Mouse (Mus musculus) myocyte (in vitro differentiated cells): ENCODE results near the gene 4930578C19Rik. TPM values are rescaled to one million over a fixed set of nuclear protein-coding genes. Genes with fewer than 3 reads are reported as not detected.

Source experiments
- H3K27me3 ChIP-seq: one replicate; pipeline ENCODE4 v1.6.1; 2011; ENCODE audit not compliant: control insufficient read depth, insufficient read depth, insufficient read length
- H3K36me3 ChIP-seq: one replicate; pipeline ENCODE4 v1.6.1; 2011; ENCODE audit not compliant: control insufficient read depth, insufficient read depth
- H3K4me2 ChIP-seq: one replicate; pipeline ENCODE4 v1.6.1; 2011; ENCODE audit warnings: low read depth, control low read depth
- H3K4me3 ChIP-seq: one replicate; pipeline ENCODE4 v1.5.1; 2011; ENCODE audit warnings: mild to moderate bottlenecking, control low read depth, moderate library complexity
- H3K79me2 ChIP-seq: one replicate; pipeline ENCODE4 v1.6.1; 2011; ENCODE audit not compliant: control insufficient read depth, insufficient read depth
- H3ac ChIP-seq: one replicate; pipeline ENCODE4 v1.6.1; 2011; ENCODE audit not compliant: control insufficient read depth, insufficient read length
- CEBPB ChIP-seq: IDR thresholded peaks from 2 replicates; pipeline ENCODE4 v1.6.1; 2011; ENCODE audit warnings: mild to moderate bottlenecking, moderate library complexity; ENCODE audit not compliant: poor library complexity, insufficient read depth, severe bottlenecking
- E2F4 ChIP-seq: IDR thresholded peaks from one replicate; pipeline ENCODE4 v1.6.1; 2011; ENCODE audit warnings: mild to moderate bottlenecking, control low read depth, moderate library complexity; ENCODE audit not compliant: insufficient read depth
- MAX ChIP-seq: IDR thresholded peaks from one replicate; pipeline ENCODE4 v1.6.1; 2011; ENCODE audit warnings: low read depth, mild to moderate bottlenecking, control low read depth
- MYOD1 ChIP-seq, 3 experiments: IDR thresholded peaks; one replicate each; pipeline ENCODE4 v1.6.1; 2011; ENCODE audit warnings: control low read depth in 2 of 3, low read depth in 2 of 3, mild to moderate bottlenecking in 2 of 3, moderate library complexity in 1 of 3; ENCODE audit not compliant: insufficient read length in 2 of 3, control insufficient read depth in 1 of 3
- MYOG ChIP-seq, 3 experiments: IDR thresholded peaks; one replicate each; pipeline ENCODE4 v1.6.1; 2011; ENCODE audit warnings: control low read depth in 2 of 3, low read depth in 2 of 3, mild to moderate bottlenecking in 2 of 3; ENCODE audit not compliant: insufficient read length in 2 of 3, control insufficient read depth in 1 of 3, insufficient read depth in 1 of 3
- POLR2A ChIP-seq: IDR thresholded peaks from one replicate; pipeline ENCODE4 v1.6.1; 2011; ENCODE audit warnings: low read depth, mild to moderate bottlenecking, control low read depth, moderate library complexity; ENCODE audit not compliant: insufficient read length
- POLR2AphosphoS2 ChIP-seq: IDR thresholded peaks from one replicate; pipeline ENCODE4 v1.6.1; 2011; ENCODE audit warnings: low read depth, control low read depth; ENCODE audit not compliant: insufficient read length
- REST ChIP-seq: IDR thresholded peaks from one replicate; pipeline ENCODE4 v1.6.1; 2011; ENCODE audit warnings: mild to moderate bottlenecking, control low read depth, moderate library complexity; ENCODE audit not compliant: insufficient read depth, insufficient read length
- SRF ChIP-seq: IDR thresholded peaks from one replicate; pipeline ENCODE4 v1.6.1; 2011; ENCODE audit warnings: low read depth; ENCODE audit not compliant: control insufficient read depth, insufficient read length
- TCF12 ChIP-seq: IDR thresholded peaks from one replicate; pipeline ENCODE4 v1.6.1; 2011; ENCODE audit warnings: mild to moderate bottlenecking, control low read depth; ENCODE audit not compliant: poor library complexity, insufficient read depth, severe bottlenecking
- TCF3 ChIP-seq: IDR thresholded peaks from one replicate; pipeline ENCODE4 v1.6.1; 2011; ENCODE audit warnings: low read depth, control low read depth; ENCODE audit not compliant: insufficient read length
- USF1 ChIP-seq: IDR thresholded peaks from one replicate; pipeline ENCODE4 v1.6.1; 2011; ENCODE audit warnings: low read depth, mild to moderate bottlenecking, control low read depth, moderate library complexity
- polyA plus RNA-seq: library from polyadenylated mRNA; unstranded; fragments of >200 nt; fragmentation: generic; extraction: Trizol; gene quantifications from one replicate; pipeline ENCODE4 v1.2.1, GENCODE M21; 2012; ENCODE audit warnings: missing spikeins

The 4930578C19Rik gene
- polyA plus RNA-seq, 1 experiment, result not detected

- Histone ChIP-seq H3K79me2 (no peaks in the 10 kb centered on the region), H3K4me2 (no peak overlapping the region), H3ac (no peak overlapping the region), H3K36me3 (no peaks in the 10 kb centered on the region), H3K27me3 (no peaks in the 10 kb centered on the region), H3K4me3 (no peak overlapping the region)
- TF ChIP-seq E2F4 (no peak), MYOG (IDR thresholded peaks at IDR 0.05; ENCODE audit: control insufficient read depth in 1 of 3, insufficient read depth in 1 of 3, insufficient read length in 2 of 3, low read depth in 2 of 3) (no peak)
These were observed 35.7 kb downstream of the 4930578C19Rik start for GRCm38 (mm10) chrX:18425451-18425850.

DNA sequence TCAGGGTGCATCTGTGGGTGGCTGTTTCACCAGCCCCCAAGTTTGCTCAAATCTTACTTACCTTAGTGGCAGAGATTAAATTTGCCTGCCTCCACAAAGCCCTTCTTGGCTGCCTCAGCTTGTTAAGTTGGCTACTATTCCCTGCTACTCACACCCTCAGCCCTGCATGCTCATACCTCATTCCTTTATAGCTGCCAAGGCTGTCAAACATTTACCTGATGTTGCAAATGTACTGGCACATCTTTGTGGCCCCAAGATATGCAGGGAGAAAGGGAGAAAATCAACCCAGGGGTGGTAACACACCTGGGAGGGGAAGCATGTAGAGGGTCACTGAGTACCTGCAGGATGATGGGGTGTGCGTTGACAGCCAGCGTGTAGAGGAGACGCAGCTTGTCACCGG, 38.0 kb downstream of the 4930578C19Rik start:
- no peaks in the 10 kb centered on the region for H3K79me2 ChIP-seq
- no peak overlapping the region for H3K4me2 ChIP-seq
- no peak overlapping the region for H3K4me3 ChIP-seq
- TF ChIP-seq SRF, result no peak
- TF ChIP-seq MYOG (IDR thresholded peaks at IDR 0.05; ENCODE audit: control insufficient read depth in 1 of 3, insufficient read depth in 1 of 3, insufficient read length in 2 of 3, low read depth in 2 of 3), result no peak
- TF ChIP-seq MAX, result no peak
- no peak for TF ChIP-seq USF1
- no peak for TF ChIP-seq TCF12
- no peak for TF ChIP-seq MYOD1 (IDR thresholded peaks at IDR 0.05; ENCODE audit: control insufficient read depth in 1 of 3, insufficient read length in 2 of 3, low read depth in 2 of 3)
- TF ChIP-seq REST, result no peak
- no peak for TF ChIP-seq POLR2A
- no peak for TF ChIP-seq E2F4
- TF ChIP-seq POLR2AphosphoS2, result no peak
- no peak for TF ChIP-seq CEBPB
- H3ac ChIP-seq, result no peak overlapping the region
- no peaks in the 10 kb centered on the region for H3K27me3 ChIP-seq
- H3K36me3 ChIP-seq, result no peaks in the 10 kb centered on the region

DNA sequence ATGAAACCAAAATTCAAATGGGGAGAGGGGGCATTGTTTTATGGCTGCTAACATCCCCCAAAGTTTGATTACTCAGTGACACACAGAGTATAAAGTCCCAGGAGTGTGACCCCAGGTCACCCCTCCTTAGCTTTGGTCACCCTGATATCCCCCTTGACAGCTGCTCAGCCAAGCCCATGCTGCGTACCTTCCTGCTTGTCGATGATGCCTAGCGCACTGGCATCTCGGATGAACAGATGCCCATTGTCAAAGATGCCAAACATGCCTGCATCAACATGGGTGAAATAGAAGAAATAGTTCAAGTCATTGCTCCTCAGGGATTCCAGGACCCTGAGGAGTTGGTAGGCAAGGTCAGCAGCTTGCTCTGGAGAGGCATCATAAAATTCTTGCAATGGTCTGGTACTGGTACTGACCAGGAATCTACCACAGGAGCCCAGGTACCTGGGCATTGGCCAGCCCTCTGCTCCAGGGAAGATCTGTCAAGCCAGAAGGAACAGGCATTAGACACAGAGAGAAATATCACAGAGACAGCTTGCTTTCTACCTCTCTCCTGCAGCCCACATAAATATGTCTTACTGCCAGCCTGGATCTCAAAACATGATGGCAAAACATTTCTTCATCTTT, 40.9 kb downstream of the 4930578C19Rik start:
- no peaks in the 10 kb centered on the region for H3K79me2 ChIP-seq
- no peak overlapping the region for H3K4me2 ChIP-seq
- no peaks in the 10 kb centered on the region for H3K27me3 ChIP-seq
- H3K36me3 ChIP-seq, result no peaks in the 10 kb centered on the region
- TF ChIP-seq TCF12 (no peak), TCF3 (no peak), MYOD1 (IDR thresholded peaks at IDR 0.05; ENCODE audit: control insufficient read depth in 1 of 3, insufficient read length in 2 of 3, low read depth in 2 of 3) (peak in 1 of 3 experiments; percentile 42), USF1 (no peak), REST (no peak), E2F4 (no peak), MYOG (IDR thresholded peaks at IDR 0.05; ENCODE audit: control insufficient read depth in 1 of 3, insufficient read depth in 1 of 3, insufficient read length in 2 of 3, low read depth in 2 of 3) (peak in 1 of 3 experiments; percentile 9), POLR2A (no peak)
- no peak overlapping the region for H3K4me3 ChIP-seq
- no peak overlapping the region for H3ac ChIP-seq

- Histone ChIP-seq H3K36me3 (no peaks in the 10 kb centered on the region), H3ac (no peak overlapping the region), H3K4me2 (no peak overlapping the region), H3K4me3 (no peak overlapping the region), H3K27me3 (no peaks in the 10 kb centered on the region), H3K79me2 (no peaks in the 10 kb centered on the region)
- TF ChIP-seq REST (no peak), MAX (no peak), MYOD1 (IDR thresholded peaks at IDR 0.05; ENCODE audit: control insufficient read depth in 1 of 3, insufficient read length in 2 of 3, low read depth in 2 of 3) (peak in 1 of 3 experiments; percentile 11), CEBPB (no peak), POLR2AphosphoS2 (no peak), MYOG (IDR thresholded peaks at IDR 0.05; ENCODE audit: control insufficient read depth in 1 of 3, insufficient read depth in 1 of 3, insufficient read length in 2 of 3, low read depth in 2 of 3) (peak in 1 of 3 experiments; percentile 5), TCF12 (no peak)
These were observed 42.2 kb downstream of the 4930578C19Rik start for GRCm38 (mm10) chrX:18418977-18419376.

GRCm38 (mm10) chrX:18414560-18414959, 46.6 kb downstream of the 4930578C19Rik start:
- H3K27me3 ChIP-seq, result no peaks in the 10 kb centered on the region
- no peaks in the 10 kb centered on the region for H3K36me3 ChIP-seq
- no peak overlapping the region for H3K4me2 ChIP-seq
- H3K79me2 ChIP-seq, result no peaks in the 10 kb centered on the region
- TF ChIP-seq TCF12 (no peak), POLR2AphosphoS2 (no peak), E2F4 (no peak)
- no peak overlapping the region for H3ac ChIP-seq
- no peak overlapping the region for H3K4me3 ChIP-seq
